12 mouse cellular contexts compared by ENCODE assay signal in the genomic region with DNA sequence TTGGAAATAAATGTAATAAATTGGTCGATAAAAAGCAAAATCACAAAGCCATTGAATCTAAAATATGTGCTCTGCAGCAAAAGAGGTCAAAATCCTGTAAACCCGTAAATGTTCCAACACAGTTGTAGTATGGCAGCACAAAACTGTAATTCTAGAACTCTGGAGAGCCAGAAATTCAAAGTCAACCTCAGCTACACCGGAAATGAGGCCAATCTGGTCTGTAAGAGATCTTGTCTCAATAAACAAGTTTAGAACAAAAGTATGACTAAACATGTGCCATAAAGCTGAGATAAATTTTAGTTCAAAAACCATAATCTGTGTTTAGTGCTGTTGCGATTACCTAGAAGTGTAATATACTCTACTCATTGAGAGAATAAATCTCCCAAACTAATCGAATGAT.
A peak's percentile ranks its signal among the peaks of the same experiment; 100 is the strongest.
DNase-seq lines count a peak whose midpoint lies in the region; ATAC-seq and TF ChIP-seq lines count a peak whose summit lies in the region.
"Had no signal": no experiment of that assay in that cellular context is flagged by ENCODE, and none has a peak within 500 bp of the region (broad histone marks: within the 10 kb centered on the region; RNA-seq: fewer than 3 reads in every experiment).

No protein-coding gene starts in this region.

- no peak overlapping the region for H3K9ac ChIP-seq in liver, embryonic 11.5 days (ENCODE audit: low read depth, low read length)
- no peak overlapping the region for H3K9ac ChIP-seq in liver, postnatal 0 days (replicated peaks)
- H3K9ac ChIP-seq in forebrain, embryonic 12.5 days = no peak overlapping the region
- no peak overlapping the region for H3K9ac ChIP-seq in hindbrain, postnatal 0 days (replicated peaks; ENCODE audit: low read length)
- H3K9ac ChIP-seq: heart, embryonic 15.5 days had no signal

- H3K4me1 ChIP-seq in liver, embryonic 11.5 days (replicated peaks; ENCODE audit: control insufficient read depth, insufficient read depth, low read length) = peaks cover 48% of the 10 kb centered on the region
- peaks cover 40% of the 10 kb centered on the region for H3K4me1 ChIP-seq in liver, postnatal 0 days (ENCODE audit: insufficient read depth)
- peaks cover 59% of the 10 kb centered on the region for H3K4me1 ChIP-seq in forebrain, embryonic 12.5 days
- peaks cover 21% of the 10 kb centered on the region for H3K4me1 ChIP-seq in hindbrain, postnatal 0 days (ENCODE audit: insufficient read depth, low read length)

- no peak for DNase-seq in liver, embryonic 11.5 days (ENCODE audit: low spot score)
- DNase-seq in liver, postnatal 0 days = no peak
- DNase-seq in hindbrain, postnatal 0 days (ENCODE audit: low spot score) = no peak
- DNase-seq in MN1 (ENCODE audit: low spot score) = no peak
- no peak for DNase-seq in lung, postnatal 36 days
- no peak for DNase-seq in cerebellum, postnatal 4 days (ENCODE audit: low spot score in 2 of 2)
- DNase-seq: cerebellum, adult 9-11 months; thymus, postnatal 4 days had no signal

- TF ChIP-seq CTCF in liver, postnatal 0 days (IDR thresholded peaks at IDR 0.05; ENCODE audit: low read depth) = no peak
- TF ChIP-seq CTCF in hindbrain, postnatal 0 days (IDR thresholded peaks at IDR 0.05; ENCODE audit: low read depth) = no peak

- TF ChIP-seq EP300 in liver, postnatal 0 days (IDR thresholded peaks at IDR 0.05; ENCODE audit: low read depth) = no peak

- WGBS in liver, embryonic 11.5 days = 88% methylated on average over 5 of the region's 5 CpGs
- WGBS in liver, postnatal 0 days (ENCODE audit: insufficient replicate concordance) = 86% methylated on average over 5 of the region's 5 CpGs
- 86% methylated on average over 5 of the region's 5 CpGs for WGBS in forebrain, embryonic 12.5 days
- WGBS in hindbrain, postnatal 0 days = 80% methylated on average over 5 of the region's 5 CpGs

- no peak overlapping the region for H3ac ChIP-seq in myocyte (ENCODE audit: control insufficient read depth, insufficient read length)

- H3K9me3 ChIP-seq in liver, embryonic 11.5 days (ENCODE audit: control insufficient read depth, low read length) = no peaks in the 10 kb centered on the region
- H3K9me3 ChIP-seq in liver, postnatal 0 days (ENCODE audit: low read length) = no peaks in the 10 kb centered on the region
- no peaks in the 10 kb centered on the region for H3K9me3 ChIP-seq in forebrain, embryonic 12.5 days
- H3K9me3 ChIP-seq in hindbrain, postnatal 0 days (ENCODE audit: low read length) = no peaks in the 10 kb centered on the region
- H3K9me3 ChIP-seq: heart, embryonic 15.5 days had no signal

- no peak overlapping the region for H3K4me3 ChIP-seq in liver, embryonic 11.5 days (ENCODE audit: low read depth, low read length)
- no peak overlapping the region for H3K4me3 ChIP-seq in liver, postnatal 0 days (ENCODE audit: low read depth, low read length)
- H3K4me3 ChIP-seq in forebrain, embryonic 12.5 days (replicated peaks) = no peak overlapping the region; the same call in 1 of the 2 replicates
- H3K4me3 ChIP-seq in hindbrain, postnatal 0 days (ENCODE audit: low read length) = no peak overlapping the region
- H3K4me3 ChIP-seq in myocyte = no peak overlapping the region
- H3K4me3 ChIP-seq: heart, embryonic 15.5 days had no signal

- H3K79me2 ChIP-seq in myocyte (ENCODE audit: control insufficient read depth, insufficient read depth) = peaks cover 72% of the 10 kb centered on the region

- TF ChIP-seq POLR2A in myocyte (IDR thresholded peaks at IDR 0.05; ENCODE audit: insufficient read length, low read depth) = no peak

- H3K36me3 ChIP-seq in liver, embryonic 11.5 days (ENCODE audit: control insufficient read depth, insufficient read depth, low read length) = no peaks in the 10 kb centered on the region
- H3K36me3 ChIP-seq in liver, postnatal 0 days (replicated peaks; ENCODE audit: insufficient read depth, low read length) = no peaks in the 10 kb centered on the region; the same call in 1 of the 2 replicates
- H3K36me3 ChIP-seq in forebrain, embryonic 12.5 days (replicated peaks) = no peaks in the 10 kb centered on the region
- no peaks in the 10 kb centered on the region for H3K36me3 ChIP-seq in hindbrain, postnatal 0 days (ENCODE audit: insufficient read depth, low read length)
- no peaks in the 10 kb centered on the region for H3K36me3 ChIP-seq in myocyte (ENCODE audit: control insufficient read depth, insufficient read depth)
- H3K36me3 ChIP-seq: heart, embryonic 15.5 days had no signal

- H3K27ac ChIP-seq in liver, embryonic 11.5 days (ENCODE audit: low read depth, low read length) = no peak overlapping the region
- H3K27ac ChIP-seq in liver, postnatal 0 days (ENCODE audit: low read depth) = no peak overlapping the region
- H3K27ac ChIP-seq in forebrain, embryonic 12.5 days = no peak overlapping the region
- H3K27ac ChIP-seq in hindbrain, postnatal 0 days = no peak overlapping the region
- H3K27ac ChIP-seq: heart, embryonic 15.5 days; kidney, postnatal 0 days had no signal

- no peak for ATAC-seq in liver, embryonic 11.5 days (replicated peaks; ENCODE audit: low FRiP score)
- no peak for ATAC-seq in liver, postnatal 0 days
- ATAC-seq in forebrain, embryonic 12.5 days (ENCODE audit: low FRiP score) = no peak
- no peak for ATAC-seq in hindbrain, postnatal 0 days

- 0 out of 2 replicates have a peak overlapping the region, but pooled peaks have one; percentile 13 for H3K4me2 ChIP-seq in liver, embryonic 11.5 days
- H3K4me2 ChIP-seq in liver, postnatal 0 days (ENCODE audit: low read depth, low read length) = no peak overlapping the region
- peak overlapping the region; percentile 70 for H3K4me2 ChIP-seq in forebrain, embryonic 12.5 days
- H3K4me2 ChIP-seq in hindbrain, postnatal 0 days (ENCODE audit: low read depth, low read length) = peak overlapping the region; percentile 66
- peak overlapping the region; percentile 70 for H3K4me2 ChIP-seq in myocyte (ENCODE audit: low read depth)
- H3K4me2 ChIP-seq: heart, embryonic 15.5 days had no signal

- no peaks in the 10 kb centered on the region for H3K27me3 ChIP-seq in liver, embryonic 11.5 days (replicated peaks; ENCODE audit: control insufficient read depth, insufficient read depth, low read length)
- no peaks in the 10 kb centered on the region for H3K27me3 ChIP-seq in liver, postnatal 0 days (ENCODE audit: insufficient read depth, low read length)
- no peaks in the 10 kb centered on the region for H3K27me3 ChIP-seq in forebrain, embryonic 12.5 days
- no peaks in the 10 kb centered on the region for H3K27me3 ChIP-seq in hindbrain, postnatal 0 days (ENCODE audit: insufficient read depth, low read length)
- H3K27me3 ChIP-seq in myocyte (ENCODE audit: control insufficient read depth, insufficient read depth, insufficient read length) = no peaks in the 10 kb centered on the region
- H3K27me3 ChIP-seq: heart, embryonic 15.5 days had no signal

TF ChIP-seq in myocyte, 11 proteins besides CTCF, POLR2A, EP300 and RAD21:
- TF ChIP-seq POLR2AphosphoS2 (IDR thresholded peaks at IDR 0.05; ENCODE audit: insufficient read length, low read depth) = no peak
- TF ChIP-seq USF1 (IDR thresholded peaks at IDR 0.05; ENCODE audit: low read depth) = no peak
- TF ChIP-seq REST (IDR thresholded peaks at IDR 0.05; ENCODE audit: insufficient read depth, insufficient read length) = no peak
- no peak for TF ChIP-seq MYOG (IDR thresholded peaks at IDR 0.05; ENCODE audit: control insufficient read depth in 1 of 3, insufficient read depth in 1 of 3, insufficient read length in 2 of 3, low read depth in 2 of 3)
- TF ChIP-seq MYOD1 (IDR thresholded peaks at IDR 0.05; ENCODE audit: control insufficient read depth in 1 of 3, insufficient read length in 2 of 3, low read depth in 2 of 3) = no peak
- no peak for TF ChIP-seq CEBPB (IDR thresholded peaks at IDR 0.05; ENCODE audit: insufficient read depth, poor library complexity, severe bottlenecking)
- no peak for TF ChIP-seq SRF (IDR thresholded peaks at IDR 0.05; ENCODE audit: control insufficient read depth, insufficient read length, low read depth)
- TF ChIP-seq MAX (IDR thresholded peaks at IDR 0.05; ENCODE audit: low read depth) = no peak
- TF ChIP-seq TCF3 (IDR thresholded peaks at IDR 0.05; ENCODE audit: insufficient read length, low read depth) = no peak
- TF ChIP-seq E2F4 (IDR thresholded peaks at IDR 0.05; ENCODE audit: insufficient read depth) = no peak
- no peak for TF ChIP-seq TCF12 (IDR thresholded peaks at IDR 0.05; ENCODE audit: insufficient read depth, poor library complexity, severe bottlenecking)
